Mouse (Mus musculus) brain, embryonic 14.5 days (tissue): ENCODE data around the gene Angptl7.

Source experiments
- CTCF ChIP-seq: fragments of 200-500 bp; IDR thresholded peaks from 2 replicates; pipeline ENCODE4 v1.5.1; 2012; ENCODE audit warnings: inconsistent platforms, mild to moderate bottlenecking, moderate library complexity, borderline replicate concordance; ENCODE audit not compliant: insufficient read depth, insufficient read length; ENCODE audit errors: extremely low read depth
- POLR2A ChIP-seq: fragments of 200-500 bp; IDR thresholded peaks from 2 replicates; pipeline ENCODE4 v1.6.1; 2012; ENCODE audit warnings: mild to moderate bottlenecking, inconsistent platforms, borderline replicate concordance; ENCODE audit not compliant: poor library complexity, insufficient read depth, insufficient read length, severe bottlenecking; ENCODE audit errors: extremely low read depth

DNA sequence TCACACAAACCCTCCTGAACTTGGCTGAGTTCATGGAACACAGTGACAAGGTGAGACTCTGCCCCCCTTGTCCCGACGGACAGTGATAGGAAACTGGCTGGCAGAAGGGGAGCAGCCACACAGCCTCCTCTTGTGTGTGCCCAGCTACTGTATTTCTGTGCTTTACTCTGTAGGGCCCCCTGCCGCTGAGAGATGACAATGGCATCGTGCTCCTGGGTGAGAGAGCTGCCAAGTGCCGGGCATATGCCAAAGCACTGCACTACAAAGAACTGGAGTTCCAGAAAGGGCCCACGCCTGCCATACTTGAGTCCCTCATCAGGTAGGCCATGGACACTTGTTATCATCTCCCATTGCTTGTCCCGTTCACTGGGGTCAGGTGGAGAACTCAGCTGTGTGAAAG, 8.8 kb downstream of the Angptl7 start:
- TF ChIP-seq CTCF (peak; percentile 9; the same call in 1 of the 2 replicates), POLR2A (no peak)
